Mouse (Mus musculus) heart, postnatal 0 days (tissue): Measurements from ENCODE around the gene Ugdh.

Experiments used
- CTCF ChIP-seq: IDR thresholded peaks from 2 replicates; pipeline ENCODE4 v1.5.1; 2016; ENCODE audit warnings: antibody characterized with exemption, control low read depth, low read depth
- EP300 ChIP-seq: IDR thresholded peaks from 2 replicates; pipeline ENCODE4 v1.6.1; 2016; ENCODE audit warnings: antibody characterized with exemption, low read depth

GRCm38 (mm10) chr5:65457086-65457827, 21.5 kb upstream of the Ugdh start:
- TF ChIP-seq CTCF (no peak), EP300 (no peak)
